Mouse (Mus musculus): ENCODE measurements around the gene Haao. TPM values are rescaled to one million over a fixed set of nuclear protein-coding genes. Genes with fewer than 3 reads are reported as not detected.

Haao gene
- polyA plus RNA-seq, 1 experiment from 2014 or later: 0.40 TPM

DNA sequence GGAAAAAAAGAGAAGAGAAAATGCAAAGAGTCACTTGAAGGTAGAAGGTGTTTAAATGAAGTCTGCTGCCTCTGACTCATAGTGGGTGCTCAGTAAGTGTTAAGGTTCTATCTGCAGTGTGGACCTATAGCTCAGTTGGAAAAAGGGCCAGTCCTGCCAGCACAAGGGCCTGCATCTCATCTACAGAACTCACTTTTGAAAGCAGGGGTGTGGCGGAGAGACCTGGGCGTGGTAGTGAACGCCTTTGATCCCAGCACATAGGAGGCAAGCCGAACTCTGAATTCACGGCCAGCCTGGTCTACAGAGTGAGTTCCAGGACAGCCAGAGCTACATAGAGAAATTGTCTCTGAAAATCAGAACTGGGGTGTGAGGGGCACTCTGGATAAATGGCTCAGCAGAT, 37.5 kb downstream of the Haao start:
- H3K9ac ChIP-seq (ENCODE audit: low read depth, low read length): no peak overlapping the region
- no peak for TF ChIP-seq CTCF (IDR thresholded peaks at IDR 0.05; ENCODE audit: low read depth)

DNA sequence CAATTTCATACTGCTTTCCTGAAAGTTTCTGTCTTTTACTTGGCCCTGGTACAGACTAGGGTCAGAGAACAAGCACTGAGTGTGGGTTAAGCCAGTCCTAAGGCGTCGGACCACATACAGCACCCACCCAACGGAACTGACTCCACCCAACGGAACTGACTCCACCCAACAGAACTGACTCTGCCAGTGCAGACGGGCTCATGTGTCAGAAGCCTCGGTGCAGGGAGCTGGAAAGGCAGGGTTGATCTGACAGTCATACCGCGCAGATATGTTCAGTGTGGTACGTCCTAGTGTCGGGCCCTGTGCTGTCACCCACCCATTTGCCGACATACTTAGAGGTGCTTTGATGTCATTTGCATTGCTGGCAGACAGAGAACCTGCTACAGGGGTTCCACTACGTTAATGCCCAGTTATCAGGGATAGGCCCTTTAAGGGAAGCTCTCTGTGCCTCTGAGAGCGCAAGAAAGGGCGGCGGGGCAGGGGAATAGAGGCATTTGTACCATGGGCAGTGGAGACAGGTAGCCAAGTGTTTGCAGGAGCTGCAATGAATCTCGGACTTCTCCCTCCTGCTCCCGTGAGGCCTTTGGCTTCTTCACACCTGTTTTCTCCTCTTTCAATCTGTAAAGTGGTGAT, 38.5 kb downstream of the Haao start:
- no peak overlapping the region for H3K4me2 ChIP-seq (replicated peaks; ENCODE audit: low read depth)
- H3K4me1 ChIP-seq (replicated peaks; ENCODE audit: control insufficient read depth, insufficient read depth, low read length): no peaks in the 10 kb centered on the region
- no peak overlapping the region for H3K4me3 ChIP-seq (ENCODE audit: low read depth, low read length)
- TF ChIP-seq CTCF (IDR thresholded peaks at IDR 0.05; ENCODE audit: low read depth): no peak
- no peak overlapping the region for H3K9ac ChIP-seq (ENCODE audit: low read depth, low read length)
- WGBS: 88% methylated on average over 17 of the region's 17 CpGs
- no peaks in the 10 kb centered on the region for H3K27me3 ChIP-seq (replicated peaks; ENCODE audit: control insufficient read depth, insufficient read depth, low read length)
- no peaks in the 10 kb centered on the region for H3K9me3 ChIP-seq (ENCODE audit: control insufficient read depth)
- H3K36me3 ChIP-seq (ENCODE audit: control insufficient read depth, insufficient read depth): peaks cover 30% of the 10 kb centered on the region
- no peak for ATAC-seq
- H3K27ac ChIP-seq (ENCODE audit: low read depth, low read length): no peak overlapping the region

More for the DNA sequence above, 37.5 kb downstream of the Haao start:
- WGBS: 73% methylated on average over 5 of the region's 5 CpGs
- Histone ChIP-seq H3K9me3 (ENCODE audit: control insufficient read depth) (no peaks in the 10 kb centered on the region), H3K4me2 (replicated peaks; ENCODE audit: low read depth) (no peak overlapping the region), H3K27ac (ENCODE audit: low read depth, low read length) (no peak overlapping the region), H3K27me3 (replicated peaks; ENCODE audit: control insufficient read depth, insufficient read depth, low read length) (no peaks in the 10 kb centered on the region), H3K4me3 (ENCODE audit: low read depth, low read length) (no peak overlapping the region), H3K4me1 (replicated peaks; ENCODE audit: control insufficient read depth, insufficient read depth, low read length) (no peaks in the 10 kb centered on the region), H3K36me3 (ENCODE audit: control insufficient read depth, insufficient read depth) (peaks cover 36% of the 10 kb centered on the region)
- ATAC-seq: no peak

DNA sequence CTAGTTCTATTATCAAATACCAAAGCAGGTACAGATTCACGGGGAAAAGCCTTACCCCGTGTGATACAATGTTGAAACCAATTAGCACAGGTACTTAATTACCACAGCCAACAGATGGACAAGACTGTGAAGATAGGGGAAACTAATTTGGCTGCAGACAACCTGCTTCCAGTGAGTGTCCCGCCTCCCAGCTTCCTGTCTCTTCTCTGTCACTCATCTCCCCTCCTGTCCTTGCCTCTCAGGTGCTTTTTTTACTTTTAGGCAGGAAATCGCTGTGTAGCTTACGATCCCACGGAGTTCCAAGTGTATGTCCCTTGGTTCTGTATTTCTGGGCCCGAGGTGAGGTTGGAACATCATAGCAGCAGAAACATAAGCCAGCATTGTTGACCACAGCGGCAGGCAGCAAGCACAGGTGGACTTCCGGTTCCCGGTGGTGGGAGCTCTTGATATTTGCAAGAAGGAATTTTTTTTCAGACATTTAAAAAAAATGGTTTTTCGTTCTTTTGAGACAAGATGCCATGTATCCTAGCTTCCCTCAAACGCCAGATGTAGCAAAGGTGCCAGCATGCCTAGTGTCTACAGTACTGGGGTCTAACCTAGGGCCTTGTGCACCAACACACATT, 39.2 kb downstream of the Haao start:
- 92% methylated on average over 12 of the region's 12 CpGs for WGBS
- Histone ChIP-seq H3K4me1 (replicated peaks; ENCODE audit: control insufficient read depth, insufficient read depth, low read length) (no peaks in the 10 kb centered on the region), H3K4me2 (replicated peaks; ENCODE audit: low read depth) (no peak overlapping the region), H3K4me3 (ENCODE audit: low read depth, low read length) (no peak overlapping the region), H3K9ac (ENCODE audit: low read depth, low read length) (no peak overlapping the region), H3K9me3 (ENCODE audit: control insufficient read depth) (no peaks in the 10 kb centered on the region), H3K36me3 (ENCODE audit: control insufficient read depth, insufficient read depth) (peaks cover 30% of the 10 kb centered on the region), H3K27ac (ENCODE audit: low read depth, low read length) (no peak overlapping the region), H3K27me3 (replicated peaks; ENCODE audit: control insufficient read depth, insufficient read depth, low read length) (no peaks in the 10 kb centered on the region)
- no peak for TF ChIP-seq CTCF (IDR thresholded peaks at IDR 0.05; ENCODE audit: low read depth)
- no peak for ATAC-seq

DNA sequence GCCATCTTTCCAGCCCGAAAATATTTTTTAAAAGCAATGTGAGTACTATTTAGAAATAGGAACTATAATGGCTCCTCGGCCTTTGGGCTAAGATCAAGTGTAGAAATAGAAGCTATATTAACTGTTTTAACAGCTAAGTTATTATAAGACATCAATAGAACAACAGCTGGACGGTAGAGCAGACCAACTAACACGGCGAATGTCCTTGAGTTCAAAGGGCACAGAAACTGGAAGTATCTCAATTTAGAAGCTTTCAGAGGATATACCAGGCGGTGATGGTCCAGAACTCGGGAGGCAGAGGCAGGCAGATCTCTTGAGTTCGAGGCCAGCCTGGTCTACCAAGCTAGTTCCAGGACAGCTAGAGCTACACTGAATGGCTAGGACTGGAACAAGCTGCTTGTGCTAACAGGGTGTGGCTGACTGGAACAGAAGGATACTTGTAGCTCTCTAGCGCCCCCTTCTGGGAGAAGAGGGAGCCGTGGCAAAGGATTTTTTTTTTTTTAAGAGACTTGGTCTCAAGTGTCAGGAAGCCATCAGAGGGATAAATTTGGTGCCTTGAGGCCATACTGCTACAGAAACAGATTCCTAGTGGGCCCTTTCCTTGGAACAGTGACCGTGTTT, 39.9 kb downstream of the Haao start:
- no peaks in the 10 kb centered on the region for H3K27me3 ChIP-seq (replicated peaks; ENCODE audit: control insufficient read depth, insufficient read depth, low read length)
- 78% methylated on average over 11 of the region's 11 CpGs for WGBS

DNA sequence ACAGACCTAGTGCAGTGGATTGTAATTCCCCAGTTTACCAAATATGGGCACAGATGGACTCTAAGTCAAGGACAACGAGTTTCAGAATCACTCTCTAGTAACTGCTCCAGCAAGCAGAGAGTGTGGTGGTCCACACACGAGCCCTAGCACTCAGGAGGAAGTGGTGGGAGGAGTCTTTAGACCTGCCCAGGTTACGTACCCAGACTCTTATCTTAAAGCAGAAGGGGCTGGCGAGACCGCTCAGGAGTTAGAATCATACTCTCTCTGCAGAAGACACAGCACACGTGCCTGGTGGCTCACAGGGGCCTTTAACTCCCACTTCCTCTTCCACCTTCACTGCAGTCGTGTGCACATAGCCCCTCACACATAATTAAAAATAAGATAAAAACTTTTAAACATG, 40.4 kb downstream of the Haao start:
- Histone ChIP-seq H3K9ac (ENCODE audit: low read depth, low read length) (no peak overlapping the region), H3K27me3 (replicated peaks; ENCODE audit: control insufficient read depth, insufficient read depth, low read length) (no peaks in the 10 kb centered on the region), H3K27ac (ENCODE audit: low read depth, low read length) (no peak overlapping the region), H3K4me3 (ENCODE audit: low read depth, low read length) (no peak overlapping the region), H3K4me2 (replicated peaks; ENCODE audit: low read depth) (no peak overlapping the region), H3K4me1 (replicated peaks; ENCODE audit: control insufficient read depth, insufficient read depth, low read length) (no peaks in the 10 kb centered on the region), H3K9me3 (ENCODE audit: control insufficient read depth) (no peaks in the 10 kb centered on the region), H3K36me3 (ENCODE audit: control insufficient read depth, insufficient read depth) (peaks cover 30% of the 10 kb centered on the region)
- TF ChIP-seq CTCF (IDR thresholded peaks at IDR 0.05; ENCODE audit: low read depth): no peak
- no peak for ATAC-seq
- 63% methylated on average over 7 of the region's 7 CpGs for WGBS

More for the DNA sequence above, 39.9 kb downstream of the Haao start:
- H3K4me1 ChIP-seq (replicated peaks; ENCODE audit: control insufficient read depth, insufficient read depth, low read length): no peaks in the 10 kb centered on the region
- no peak overlapping the region for H3K4me3 ChIP-seq (ENCODE audit: low read depth, low read length)
- peaks cover 30% of the 10 kb centered on the region for H3K36me3 ChIP-seq (ENCODE audit: control insufficient read depth, insufficient read depth)
- no peak overlapping the region for H3K9ac ChIP-seq (ENCODE audit: low read depth, low read length)
- ATAC-seq: no peak
- TF ChIP-seq CTCF (IDR thresholded peaks at IDR 0.05; ENCODE audit: low read depth): peak; percentile 86
- no peak overlapping the region for H3K4me2 ChIP-seq (replicated peaks; ENCODE audit: low read depth)
- no peaks in the 10 kb centered on the region for H3K9me3 ChIP-seq (ENCODE audit: control insufficient read depth)
- no peak overlapping the region for H3K27ac ChIP-seq (ENCODE audit: low read depth, low read length)

DNA sequence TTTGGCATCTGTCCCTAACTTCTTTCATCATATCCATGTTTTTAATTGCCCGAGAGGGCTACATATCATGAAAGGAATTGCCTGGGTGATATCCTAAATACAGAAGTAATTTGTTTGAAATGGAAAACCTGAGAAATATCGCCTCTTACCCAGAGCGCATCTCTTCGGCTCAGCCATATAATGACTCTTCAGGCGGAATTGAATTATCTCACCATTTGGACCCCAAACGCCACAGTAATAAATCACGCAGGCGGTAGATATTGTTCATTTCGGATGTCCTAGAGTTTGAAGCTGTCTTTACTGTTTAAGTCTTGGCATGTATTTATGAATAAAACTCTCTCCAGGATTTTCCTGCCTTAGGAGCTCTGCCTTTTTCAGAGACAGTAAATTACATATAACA, 42.7 kb downstream of the Haao start:
- Histone ChIP-seq H3K9ac (ENCODE audit: low read depth, low read length) (no peak overlapping the region), H3K4me3 (ENCODE audit: low read depth, low read length) (no peak overlapping the region)
- 91% methylated on average over 9 of the region's 9 CpGs for whole genome bisulfite sequencing

More for the DNA sequence above, 42.7 kb downstream of the Haao start:
- no peak for ATAC-seq
- H3K36me3 ChIP-seq (ENCODE audit: control insufficient read depth, insufficient read depth): peaks cover 36% of the 10 kb centered on the region
- no peaks in the 10 kb centered on the region for H3K9me3 ChIP-seq (ENCODE audit: control insufficient read depth)
- H3K27ac ChIP-seq (ENCODE audit: low read depth, low read length): no peak overlapping the region
- no peaks in the 10 kb centered on the region for H3K27me3 ChIP-seq (replicated peaks; ENCODE audit: control insufficient read depth, insufficient read depth, low read length)
- TF ChIP-seq CTCF (IDR thresholded peaks at IDR 0.05; ENCODE audit: low read depth): no peak
- no peaks in the 10 kb centered on the region for H3K4me1 ChIP-seq (replicated peaks; ENCODE audit: control insufficient read depth, insufficient read depth, low read length)
- H3K4me2 ChIP-seq (replicated peaks; ENCODE audit: low read depth): no peak overlapping the region
